ENCODE assay signal across 21 mouse cellular contexts in the genomic region with DNA sequence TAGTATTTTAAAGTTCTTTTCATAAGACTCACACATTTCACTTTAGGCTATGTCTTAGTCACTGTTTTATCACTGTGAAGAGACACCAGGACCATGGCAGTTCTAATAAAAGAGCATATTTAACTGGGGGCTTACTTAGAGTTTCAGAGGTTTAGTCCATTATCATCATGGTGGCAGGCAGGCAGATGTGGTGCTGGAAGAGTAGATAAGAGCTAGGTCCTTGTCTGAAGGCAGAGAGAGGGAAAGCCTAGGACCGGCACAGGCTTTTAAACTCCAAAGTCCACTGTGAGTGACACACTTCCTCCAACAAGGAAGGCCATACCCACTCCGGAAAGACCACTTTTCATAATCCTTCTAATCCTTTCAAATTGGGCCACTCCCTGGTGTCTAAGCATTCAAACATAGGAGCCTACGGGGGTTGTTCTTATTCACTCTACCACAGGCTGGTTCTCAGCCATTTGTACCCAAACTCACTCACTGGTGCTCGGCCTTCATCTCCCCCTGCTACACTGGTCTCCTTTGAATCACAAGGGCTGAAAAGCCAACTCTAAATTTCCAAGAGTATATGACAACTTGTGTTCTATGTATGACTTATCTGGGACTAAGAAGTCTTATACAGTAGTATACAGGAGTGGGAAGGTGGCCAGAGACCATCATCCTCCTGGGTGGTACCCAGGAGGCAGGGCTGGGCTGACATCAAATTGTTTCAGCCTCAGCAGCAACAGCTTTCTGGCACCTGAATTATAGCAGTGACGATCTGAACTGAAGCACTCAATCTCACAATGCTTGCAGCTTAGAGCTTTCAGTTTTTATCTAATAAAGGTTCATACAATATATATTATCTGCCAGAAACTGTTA. TPM values are rescaled to one million over a fixed set of nuclear protein-coding genes. Genes with fewer than 3 reads are reported as not detected.
DNase-seq lines count a peak whose midpoint lies in the region; ATAC-seq and TF ChIP-seq lines count a peak whose summit lies in the region.
"Had no signal": no experiment of that assay in that cellular context is flagged by ENCODE, and none has a peak within 500 bp of the region (broad histone marks: within the 10 kb centered on the region; RNA-seq: fewer than 3 reads in every experiment).

No protein-coding gene starts in this region.

- no peak overlapping the region for H3K9ac ChIP-seq in heart, embryonic 11.5 days (ENCODE audit: low read depth, low read length)
- no peak overlapping the region for H3K9ac ChIP-seq in liver, postnatal 0 days (replicated peaks)
- H3K9ac ChIP-seq: forebrain, postnatal 0 days; heart, embryonic 13.5 days; neural tube, embryonic 13.5 days had no signal

- intact Hi-C loops in heart, postnatal 10 days (cut with DNase I) = no loop called here

- H3K4me2 ChIP-seq in heart, embryonic 11.5 days = no peak overlapping the region; the same call in 1 of the 2 replicates
- no peak overlapping the region for H3K4me2 ChIP-seq in liver, postnatal 0 days (ENCODE audit: low read depth, low read length)
- H3K4me2 ChIP-seq: heart, embryonic 13.5 days; midbrain, embryonic 11.5 days; neural tube, embryonic 13.5 days had no signal

- no peaks in the 10 kb centered on the region; the same call in 1 of the 2 replicates for H3K9me3 ChIP-seq in heart, embryonic 11.5 days (replicated peaks; ENCODE audit: control insufficient read depth, low read length)
- no peaks in the 10 kb centered on the region for H3K9me3 ChIP-seq in liver, postnatal 0 days (ENCODE audit: low read length)
- H3K9me3 ChIP-seq: embryonic facial prominence, embryonic 10.5 days; heart, embryonic 13.5 days; neural tube, embryonic 13.5 days had no signal

- 83% methylated on average over 5 of the region's 5 CpGs for WGBS in heart, embryonic 11.5 days (ENCODE audit: insufficient replicate concordance)
- WGBS in liver, postnatal 0 days (ENCODE audit: insufficient replicate concordance) = 78% methylated on average over 5 of the region's 5 CpGs

- H3K4me3 ChIP-seq in heart, embryonic 11.5 days (ENCODE audit: low read depth, low read length) = no peak overlapping the region
- no peak overlapping the region for H3K4me3 ChIP-seq in liver, postnatal 0 days (ENCODE audit: low read depth, low read length)
- H3K4me3 ChIP-seq: embryonic facial prominence, embryonic 10.5 days; heart, embryonic 13.5 days; neural tube, embryonic 13.5 days had no signal

- no peaks in the 10 kb centered on the region for H3K36me3 ChIP-seq in heart, embryonic 11.5 days (ENCODE audit: control insufficient read depth, insufficient read depth, low read length)
- H3K36me3 ChIP-seq in liver, postnatal 0 days (replicated peaks; ENCODE audit: insufficient read depth, low read length) = no peaks in the 10 kb centered on the region
- H3K36me3 ChIP-seq: embryonic facial prominence, embryonic 10.5 days; heart, embryonic 13.5 days; neural tube, embryonic 13.5 days had no signal

- peak; percentile 84 for ATAC-seq in heart, embryonic 11.5 days (replicated peaks; ENCODE audit: insufficient number of reproducible peaks, low FRiP score, low TSS enrichment)
- ATAC-seq in erythroid progenitor cell, adult 5-6 weeks (replicated peaks; ENCODE audit: low FRiP score, poor library complexity, severe bottlenecking) = peak; percentile 92
- ATAC-seq in liver, postnatal 0 days = peak; percentile 85
- ATAC-seq: forebrain, postnatal 0 days had no signal

- no peak for DNase-seq in heart, postnatal 10 days
- DNase-seq in MEL-GATA-1-ER (ENCODE audit: extremely low read depth, low read depth) = peak; percentile 90
- peak; percentile 43 for DNase-seq in liver, postnatal 0 days
- no peak for DNase-seq in layer of hippocampus, postnatal 25 days (ENCODE audit: extremely low spot score in 1 of 2, low spot score in 1 of 2)
- DNase-seq in embryo, embryonic 10.5 days (ENCODE audit: low spot score) = no peak
- DNase-seq in thymus, postnatal 14 days = no peak
- DNase-seq: adrenal gland, postnatal 36 days; cerebellum, postnatal 10 days; forebrain, postnatal 0 days; gastrocnemius, postnatal 14 days; layer of hippocampus, postnatal 36 days; left cerebral cortex, postnatal 4 days; lung, adult 18-20 months; right cerebral cortex, postnatal 14 days; thymus, adult 2 months had no signal

- H3K27ac ChIP-seq in heart, embryonic 11.5 days (ENCODE audit: low read depth, low read length) = peak overlapping the region; percentile 46
- H3K27ac ChIP-seq in liver, postnatal 0 days (ENCODE audit: low read depth) = peak overlapping the region; percentile 41; the same call in 1 of the 2 replicates
- H3K27ac ChIP-seq: embryonic facial prominence, embryonic 10.5 days; heart, embryonic 13.5 days; neural tube, embryonic 13.5 days had no signal

- H3K4me1 ChIP-seq in heart, embryonic 11.5 days (ENCODE audit: control insufficient read depth, insufficient read depth, low read length) = peaks cover 7% of the 10 kb centered on the region; the same call in 1 of the 2 replicates
- H3K4me1 ChIP-seq in liver, postnatal 0 days (ENCODE audit: insufficient read depth) = peaks cover 9% of the 10 kb centered on the region; the same call in 1 of the 2 replicates

- no peak for TF ChIP-seq CTCF in liver, postnatal 0 days (IDR thresholded peaks at IDR 0.05; ENCODE audit: low read depth)

- no peaks in the 10 kb centered on the region for H3K27me3 ChIP-seq in heart, embryonic 11.5 days (ENCODE audit: control insufficient read depth, insufficient read depth, low read length)
- no peaks in the 10 kb centered on the region for H3K27me3 ChIP-seq in liver, postnatal 0 days (ENCODE audit: insufficient read depth, low read length)
- H3K27me3 ChIP-seq: heart, embryonic 13.5 days; neural tube, embryonic 13.5 days had no signal

- peak; percentile 85 for TF ChIP-seq EP300 in liver, postnatal 0 days (IDR thresholded peaks at IDR 0.05; ENCODE audit: low read depth)

RNA-seq across cellular contexts. Expression of a gene that starts 45.3 kb away (rescaled TPM):
- 202 and 217 TPM in 2 replicates for polyA plus RNA-seq in heart, embryonic 11.5 days (2014; fragmentation: Nextera tagmentation; extraction: Ambion mirVana)
- 100 to 1,000 TPM; 314 to 318 TPM for total RNA-seq in heart, postnatal 10 days (2021)
- 75.3 and 83.0 TPM in 2 replicates for total RNA-seq in erythroid progenitor cell, adult 5-6 weeks (2015; ENCODE audit: low replicate concordance)
- total RNA-seq in erythroid progenitor cell, adult 5-6 weeks (2017; ENCODE audit: low replicate concordance) = 38.7 and 77.8 TPM in 2 replicates
- 112 and 119 TPM in 2 replicates for polyA plus RNA-seq in liver, postnatal 0 days (2015; fragmentation: Nextera tagmentation; extraction: Ambion mirVana)
- 100 to 1,000 TPM; 178 to 199 TPM for total RNA-seq in layer of hippocampus, postnatal 25 days (2021)

Comparison
In these comparisons a context has a peak if more than half of its experiments do, and no peak if none do; other contexts are left out.
1. DNase-seq: peak in MEL-GATA-1-ER (single experiment) and liver, postnatal 0 days (single experiment); none in heart, postnatal 10 days (0 of 2), layer of hippocampus, postnatal 25 days (0 of 2), embryo, embryonic 10.5 days (single experiment) and thymus, postnatal 14 days (single experiment).
2. Peak in every context shown above with its lines, with median percentiles within 50 percentile points of each other: ATAC-seq.